Mouse (Mus musculus) left cerebral cortex, postnatal 4 days (tissue): ENCODE data around the gene Olfr514. TPM values are rescaled to one million over a fixed set of nuclear protein-coding genes. Genes with fewer than 3 reads are reported as not detected.
"Not testable (repeated sequence)": the region's sequence is repeated elsewhere in the genome, so short reads cannot be mapped to it uniquely, and the experiment has no call there.

Experiments used
- DNase-seq: peaks from one replicate; pipeline ENCODE4 v3.0.0-alpha.2; 2022
- intact Hi-C: fragments of 180-260 bp; cut with DNase I; formaldehyde crosslinking; loops from one replicate; pipeline ENCODE4 v1.15.1; 2025
- total RNA-seq, 2 experiments: library from RNA; stranded (reverse); gene quantifications; 2 replicates each; pipeline ENCODE4 v1.2.3; 2021

Gene Olfr514
- total RNA-seq, result not detected

GRCm38 (mm10) chr7:108825897-108826296, at the start of gene Olfr514:
Gene Olfr514, minus strand, starts transcription at chr7:108825997.
- DNase-seq, result no peak
- intact Hi-C loops, result no loop called here

- no peak for DNase-seq
- intact Hi-C loops, result no loop called here
Observed at GRCm38 (mm10) chr7:108872279-108872678, 46.5 kb upstream of the Olfr514 start, which contains the start of gene Olfr517. Gene Olfr517, minus strand, starts transcription at chr7:108872379.

GRCm38 (mm10) chr7:108850429-108850828, 24.6 kb upstream of the Olfr514 start, which contains the start of gene Olfr516:
Gene Olfr516, minus strand, starts transcription at chr7:108850529.
- no peak for DNase-seq
- intact Hi-C loops, result no loop called here

DNA sequence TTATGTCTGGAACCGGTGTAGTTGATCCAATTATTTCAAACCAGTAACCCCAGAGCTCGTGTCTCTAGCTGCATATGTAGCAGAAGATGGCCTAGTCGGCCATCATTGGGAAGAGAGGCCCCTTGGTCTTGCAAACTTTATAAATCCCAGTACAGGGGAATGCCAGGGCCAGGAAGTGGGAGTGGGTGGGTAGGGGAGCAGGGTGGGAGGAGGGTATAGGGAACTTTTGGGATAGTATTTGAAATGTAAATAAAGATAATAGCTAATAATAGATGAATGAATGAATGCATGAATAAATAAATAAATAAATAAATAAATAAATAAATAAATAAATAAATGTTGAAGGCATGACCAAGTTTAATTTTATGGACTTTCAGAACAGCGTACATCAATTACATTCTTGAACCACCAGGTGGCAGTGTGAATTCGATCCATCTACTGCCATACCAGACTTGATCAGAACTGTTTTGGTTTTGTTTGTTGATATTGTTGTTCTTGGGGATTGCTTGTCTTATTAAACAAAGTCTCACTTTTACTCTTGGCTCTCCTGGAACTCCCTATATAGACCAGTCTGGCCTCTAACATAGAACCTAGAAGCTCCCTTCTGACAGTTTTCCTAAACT, 11.1 kb downstream of the Olfr514 start:
- intact Hi-C loops, result not testable (repeated sequence)
- DNase-seq, result peak; percentile 12

- intact Hi-C loops, result no loop called here
- no peak for DNase-seq
Observed at GRCm38 (mm10) chr7:108797205-108797933, 28.4 kb downstream of the Olfr514 start.

Other genes starting within 250 kb of the Olfr514 start
- gene Olfr506, start 215.2 kb downstream of the Olfr514 start, total RNA-seq, result not detected
- gene Olfr507, start 204.2 kb downstream of the Olfr514 start, total RNA-seq, result not detected
- not detected for gene Olfr508, start 196.0 kb downstream of the Olfr514 start, total RNA-seq
- not detected for gene Olfr509, start 174.1 kb downstream of the Olfr514 start, total RNA-seq
- gene Olfr510, start 159.6 kb downstream of the Olfr514 start, total RNA-seq, result not detected
- not detected for gene Olfr512, start 112.7 kb downstream of the Olfr514 start, total RNA-seq
- gene Olfr513, start 75.0 kb downstream of the Olfr514 start, total RNA-seq, result not detected
- not detected for gene Olfr516, start 24.5 kb upstream of the Olfr514 start, total RNA-seq
- not detected for gene Olfr517, start 46.4 kb upstream of the Olfr514 start, total RNA-seq
- gene Olfr518, start 59.0 kb upstream of the Olfr514 start, total RNA-seq, result not detected
- gene Olfr519, start 68.4 kb upstream of the Olfr514 start, total RNA-seq, result not detected
- under 1 TPM; 0.14 to 0.18 TPM for gene Nlrp10, start 104.2 kb upstream of the Olfr514 start, total RNA-seq
- 100 to 1,000 TPM; 160 to 173 TPM for gene Eif3f, start 108.4 kb upstream of the Olfr514 start, total RNA-seq
- 100 to 1,000 TPM; 186 to 189 TPM for gene Tub, start 124.3 kb upstream of the Olfr514 start, total RNA-seq